Mouse (Mus musculus): ENCODE data around the gene Gm8212. TPM values are rescaled to one million over a fixed set of nuclear protein-coding genes. Genes with fewer than 3 reads are reported as not detected.

The Gm8212 gene
- polyA plus RNA-seq (2012; rRNA removed; ENCODE audit: low replicate concordance), result not detected in 2 replicates

DNA sequence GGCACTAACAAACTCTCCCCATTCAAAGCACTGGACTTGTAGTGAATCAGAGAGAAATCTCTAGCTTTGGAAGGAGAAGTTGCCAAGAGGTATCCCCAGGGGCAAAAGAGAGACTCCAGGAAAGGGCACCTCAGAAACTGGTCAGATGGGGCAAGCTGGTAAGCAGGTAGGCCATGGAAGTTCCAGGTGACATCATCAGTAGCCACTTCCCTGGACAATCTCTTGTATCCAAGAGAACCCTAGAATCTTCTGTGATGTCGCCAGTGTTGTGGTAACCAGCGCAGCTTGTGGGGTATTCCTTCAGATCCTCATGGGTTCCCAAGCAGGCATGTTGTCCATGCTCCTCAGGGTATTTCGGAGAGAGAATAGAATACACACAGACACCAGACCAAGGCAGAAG lies at the start of gene Gm8212:
TSS of gene Gm8212 (plus strand) at position 301 of the 400 bp plus-strand sequence.

DNA sequence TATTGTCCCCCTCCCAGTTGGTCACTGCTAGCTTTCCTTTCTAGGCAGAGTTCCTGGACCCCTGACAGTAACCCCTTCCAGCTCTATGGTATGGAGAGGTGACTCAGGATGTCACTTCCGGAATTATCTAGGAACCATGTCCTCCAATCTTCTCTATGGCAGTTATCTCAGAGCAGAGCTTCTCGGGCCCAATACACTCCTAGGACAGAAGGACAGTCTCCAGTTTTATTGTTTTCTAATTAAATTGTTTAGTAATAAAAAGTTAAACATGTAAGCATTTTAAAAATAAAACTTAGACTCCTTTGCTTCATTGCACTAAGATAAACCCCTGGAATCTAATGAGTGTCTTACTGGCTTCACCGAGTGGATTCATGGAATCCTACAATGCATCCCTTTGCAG lies 15.7 kb downstream of the Gm8212 start, which contains the start of gene 4930503E14Rik:
TSS of gene 4930503E14Rik (minus strand) at position 101 of the 400 bp plus-strand sequence.

Other genes starting within 250 kb of the Gm8212 start
- not detected in 2 replicates for gene Ang5, start 240.6 kb upstream of the Gm8212 start, polyA plus RNA-seq (2012; rRNA removed; ENCODE audit: low replicate concordance)
- not detected in 2 replicates for gene Ang6, start 195.4 kb upstream of the Gm8212 start, polyA plus RNA-seq (2012; rRNA removed; ENCODE audit: low replicate concordance)
- gene Ear2, start 95.0 kb upstream of the Gm8212 start, polyA plus RNA-seq (2012; rRNA removed; ENCODE audit: low replicate concordance), result 0.17 and 2.5 TPM in 2 replicates
- not detected in 2 replicates for gene Gm3327, start 73.8 kb upstream of the Gm8212 start, polyA plus RNA-seq (2012; rRNA removed; ENCODE audit: low replicate concordance)
- gene 4930503E14Rik, start 15.6 kb downstream of the Gm8212 start, polyA plus RNA-seq (2012; rRNA removed; ENCODE audit: low replicate concordance), result not detected in 2 replicates
- gene Gm8220, start 87.9 kb downstream of the Gm8212 start, polyA plus RNA-seq (2012; rRNA removed; ENCODE audit: low replicate concordance), result not detected in 2 replicates
- not detected in 2 replicates for gene Gm5930, start 140.9 kb downstream of the Gm8212 start, polyA plus RNA-seq (2012; rRNA removed; ENCODE audit: low replicate concordance)
- not detected in 2 replicates for gene Gm8229, start 167.7 kb downstream of the Gm8212 start, polyA plus RNA-seq (2012; rRNA removed; ENCODE audit: low replicate concordance)
- not detected in 2 replicates for gene Gm3371, start 213.0 kb downstream of the Gm8212 start, polyA plus RNA-seq (2012; rRNA removed; ENCODE audit: low replicate concordance)
- not detected in 2 replicates for gene Gm8232, start 236.0 kb downstream of the Gm8212 start, polyA plus RNA-seq (2012; rRNA removed; ENCODE audit: low replicate concordance)